Mouse (Mus musculus): Measurements from ENCODE around the gene Tnfsf13.

Tnfsf13 gene

GRCm38 (mm10) chr11:69681314-69682208 is 4.0 kb downstream of the Tnfsf13 start, which contains the start of gene Senp3:
Gene Senp3, minus strand, starts transcription at chr11:69682084.
- DNase-seq (ENCODE audit: low read depth, low spot score) = peak; percentile 99

- DNase-seq (ENCODE audit: low read depth, low spot score) = no peak
Measured at GRCm38 (mm10) chr11:69680136-69680855, 5.3 kb downstream of the Tnfsf13 start.

DNA sequence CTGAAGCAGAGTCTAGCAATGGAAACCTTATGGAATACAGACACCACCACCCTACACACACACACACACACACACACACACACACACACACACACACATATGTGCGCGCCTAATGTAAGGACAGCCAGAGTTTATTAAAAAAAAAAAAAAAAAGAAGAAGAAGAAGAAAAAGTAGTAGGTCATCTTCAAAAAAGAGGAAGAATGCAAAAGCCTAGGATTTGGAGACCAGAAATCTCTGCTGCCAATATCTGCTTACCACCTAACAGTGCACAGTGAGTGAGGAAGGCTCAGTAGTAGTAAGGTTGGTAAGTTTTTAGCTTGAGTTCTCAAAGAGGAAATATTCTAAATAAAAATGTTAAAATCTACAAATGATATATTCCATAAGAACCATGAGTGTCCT is 6.4 kb downstream of the Tnfsf13 start:
- DNase-seq (ENCODE audit: low read depth, low spot score) = no peak

DNA sequence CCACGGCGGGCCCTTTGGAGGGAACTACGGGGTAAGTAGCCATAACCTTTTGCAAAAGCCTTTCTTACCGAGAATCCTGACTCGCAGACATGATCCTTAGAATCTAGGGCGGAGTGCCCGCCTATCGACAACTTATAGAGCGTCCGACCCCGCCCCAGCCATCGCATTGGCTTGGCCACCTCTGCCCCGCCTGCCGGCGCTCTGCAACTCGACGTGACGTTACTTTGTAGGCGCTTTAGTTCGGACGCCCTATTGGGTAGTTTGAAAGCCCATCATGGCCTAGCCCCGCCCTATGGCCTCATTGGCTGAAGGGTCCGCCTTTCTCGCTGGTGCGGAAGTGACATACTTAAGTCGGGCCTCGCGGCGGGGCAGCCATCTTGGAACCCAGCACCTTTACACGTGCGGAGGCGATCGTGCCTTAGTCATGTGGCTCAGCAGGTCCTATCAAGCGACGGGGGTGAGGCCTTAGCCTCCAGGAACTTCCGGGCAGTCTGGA is 13.3 kb downstream of the Tnfsf13 start, which contains the start of gene Eif4a1:
Eif4a1 (minus strand) TSS at position 213 of the 496 bp plus-strand sequence.
- DNase-seq (ENCODE audit: low read depth, low spot score) = peak; percentile 100

DNA sequence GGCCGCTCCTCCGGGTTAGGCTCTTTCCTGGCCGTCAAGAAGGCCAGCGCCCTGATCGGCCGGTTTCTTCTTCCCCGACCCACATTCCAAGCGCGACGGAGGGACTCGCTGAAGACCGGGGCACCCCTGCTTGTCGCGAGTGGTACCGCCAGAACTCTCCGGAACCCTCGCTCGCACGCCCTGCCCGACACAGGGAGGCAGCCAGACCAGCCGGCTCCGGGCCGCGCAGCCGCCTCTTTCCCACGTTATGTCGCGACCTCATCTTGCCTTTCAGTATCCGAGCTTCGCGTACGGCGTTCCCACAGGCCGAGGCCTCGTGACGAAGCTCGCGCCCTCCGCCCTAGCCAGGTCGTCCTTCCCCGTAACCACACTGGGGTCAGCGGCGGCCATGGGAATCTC is 13.9 kb downstream of the Tnfsf13 start:
- DNase-seq (ENCODE audit: low read depth, low spot score) = no peak

- peak; percentile 86 for DNase-seq (ENCODE audit: low read depth, low spot score)
Measured at GRCm38 (mm10) chr11:69670786-69671725, 14.5 kb downstream of the Tnfsf13 start.

GRCm38 (mm10) chr11:69666665-69667005 is 18.9 kb downstream of the Tnfsf13 start:
- DNase-seq (ENCODE audit: low read depth, low spot score) = no peak

DNA sequence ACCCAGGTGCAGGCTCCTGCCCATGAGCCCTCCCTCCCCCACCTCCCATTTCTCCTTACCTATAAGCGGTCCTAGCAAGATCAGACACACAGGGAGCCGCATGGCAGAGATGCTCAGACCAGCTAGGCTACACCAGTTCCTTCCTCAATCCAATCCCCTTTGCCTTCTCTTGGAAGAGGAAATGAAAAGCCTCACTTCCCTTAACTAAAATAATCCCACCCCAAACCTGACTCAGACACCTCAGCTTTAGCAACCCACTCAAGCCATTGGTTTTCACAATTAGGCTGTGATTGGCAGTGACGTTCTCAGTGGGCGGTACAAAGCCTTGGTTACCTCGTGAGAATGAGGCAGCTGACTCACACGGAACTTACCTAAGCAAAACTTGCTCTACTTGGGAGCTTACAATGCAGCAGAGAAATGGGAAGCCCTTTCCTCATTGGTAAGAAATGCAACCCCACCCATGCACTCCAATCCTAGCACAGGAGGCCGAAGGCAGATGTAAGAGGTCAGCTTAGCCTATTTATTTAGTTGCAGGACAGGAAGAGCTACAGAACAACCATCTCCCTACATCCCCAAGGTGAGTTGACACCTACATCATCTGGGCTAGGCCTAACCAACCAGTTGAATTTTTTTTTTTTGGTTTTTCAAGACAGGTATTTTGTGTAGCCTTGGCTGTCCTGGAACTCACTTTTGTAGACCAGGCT is 19.5 kb downstream of the Tnfsf13 start, which contains the start of gene Cd68:
Cd68 (minus strand) TSS at position 193 of the 704 bp plus-strand sequence.
- DNase-seq (ENCODE audit: low read depth, low spot score) = peak; percentile 90

GRCm38 (mm10) chr11:69665457-69665960 is 20.1 kb downstream of the Tnfsf13 start:
- DNase-seq (ENCODE audit: low read depth, low spot score) = no peak

DNA sequence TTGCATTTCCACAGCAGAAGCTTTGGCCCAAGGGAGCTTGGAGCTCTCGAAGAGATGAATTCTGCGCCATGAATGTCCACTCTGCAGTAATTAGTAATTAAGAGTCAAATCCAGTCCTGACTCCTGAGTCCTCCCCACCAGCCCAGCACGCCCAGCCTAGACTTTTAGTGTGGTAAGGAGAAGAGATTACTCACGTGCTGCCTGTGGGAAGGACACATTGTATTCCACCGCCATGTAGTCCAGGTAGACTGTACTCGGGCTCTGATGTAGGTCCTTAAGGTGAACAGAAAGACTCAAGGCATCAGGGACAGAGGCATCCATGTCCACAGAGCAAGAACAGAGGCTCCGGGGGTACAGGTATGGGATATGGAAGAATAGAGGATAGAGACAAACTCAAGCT is 20.7 kb downstream of the Tnfsf13 start:
- no peak for DNase-seq (ENCODE audit: low read depth, low spot score)

- no peak for DNase-seq (ENCODE audit: low read depth, low spot score)
Measured at GRCm38 (mm10) chr11:69663795-69664194, 21.8 kb downstream of the Tnfsf13 start.

DNA sequence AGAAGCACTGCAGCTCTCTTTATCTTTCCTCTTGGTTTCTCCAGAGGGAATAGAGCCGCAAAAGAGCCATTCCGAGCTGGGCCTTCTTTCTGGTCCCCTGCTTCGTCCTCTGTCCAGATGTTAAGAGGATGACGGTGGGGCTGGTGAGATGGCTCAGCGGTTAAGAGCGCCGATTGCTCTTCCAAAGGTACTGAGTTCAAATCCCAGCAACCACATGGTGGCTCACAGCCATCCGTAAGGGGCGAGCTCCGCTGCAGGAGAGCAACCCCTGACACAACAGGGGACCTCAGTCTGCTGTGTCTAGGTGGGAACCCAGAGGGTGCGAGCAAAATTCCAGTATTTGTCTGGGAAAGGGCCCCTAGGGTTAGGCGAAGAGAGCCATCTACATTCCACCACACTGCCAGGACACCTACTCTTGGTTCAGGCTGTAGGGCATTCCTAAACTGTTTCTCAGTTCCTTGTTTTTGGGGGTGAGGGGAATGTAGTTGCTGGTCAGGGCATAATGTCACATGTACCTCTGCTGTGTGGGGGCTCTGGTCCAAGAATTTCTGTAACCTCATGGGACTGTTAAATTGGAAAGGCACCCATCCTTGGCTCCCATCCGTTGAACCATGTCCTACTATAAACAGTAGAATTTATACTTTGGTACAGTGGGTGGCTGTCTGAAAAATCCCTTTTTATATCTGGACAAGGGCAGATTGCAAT is 22.5 kb downstream of the Tnfsf13 start:
- DNase-seq (ENCODE audit: low read depth, low spot score) = no peak

DNA sequence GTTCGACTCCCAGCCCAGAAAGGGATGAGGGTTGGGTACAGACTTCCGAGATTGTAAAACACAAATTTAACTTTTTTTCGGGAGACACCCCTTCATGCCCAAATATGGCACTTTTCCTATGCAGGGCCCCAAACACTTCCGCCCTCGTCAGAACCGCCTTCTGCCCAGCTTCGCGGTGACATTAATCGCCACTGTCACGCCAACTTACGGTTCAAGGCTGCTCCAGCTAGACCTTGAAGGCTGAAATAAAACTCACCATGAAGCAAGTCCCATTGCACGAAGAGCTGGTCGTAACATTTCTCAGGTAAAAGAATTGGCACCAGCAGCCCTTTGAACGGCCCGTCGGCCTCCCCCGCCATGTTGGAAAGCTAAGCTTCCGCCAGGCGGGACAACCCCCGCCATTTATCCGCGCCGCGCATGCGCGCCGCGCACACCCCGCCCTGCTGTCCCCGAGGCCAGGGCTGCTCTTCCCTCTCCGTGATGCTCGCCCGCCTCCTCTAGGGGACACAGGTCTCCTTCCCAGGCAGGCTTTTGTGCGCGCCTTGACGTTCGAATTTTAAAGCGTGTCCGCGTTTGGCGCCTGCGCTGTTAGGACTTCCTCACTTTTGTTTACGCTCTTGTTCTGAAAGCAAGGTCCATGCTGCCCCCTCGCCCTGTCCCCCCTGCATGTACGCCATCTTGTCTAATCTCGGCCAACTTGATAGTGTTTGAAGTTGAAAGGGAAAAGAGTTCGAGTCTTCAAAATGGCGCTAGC is 23.2 kb downstream of the Tnfsf13 start, which contains the start of gene Mpdu1:
Mpdu1 (minus strand) TSS at position 430 of the 754 bp plus-strand sequence.
- peak; percentile 97 for DNase-seq (ENCODE audit: low read depth, low spot score)

DNA sequence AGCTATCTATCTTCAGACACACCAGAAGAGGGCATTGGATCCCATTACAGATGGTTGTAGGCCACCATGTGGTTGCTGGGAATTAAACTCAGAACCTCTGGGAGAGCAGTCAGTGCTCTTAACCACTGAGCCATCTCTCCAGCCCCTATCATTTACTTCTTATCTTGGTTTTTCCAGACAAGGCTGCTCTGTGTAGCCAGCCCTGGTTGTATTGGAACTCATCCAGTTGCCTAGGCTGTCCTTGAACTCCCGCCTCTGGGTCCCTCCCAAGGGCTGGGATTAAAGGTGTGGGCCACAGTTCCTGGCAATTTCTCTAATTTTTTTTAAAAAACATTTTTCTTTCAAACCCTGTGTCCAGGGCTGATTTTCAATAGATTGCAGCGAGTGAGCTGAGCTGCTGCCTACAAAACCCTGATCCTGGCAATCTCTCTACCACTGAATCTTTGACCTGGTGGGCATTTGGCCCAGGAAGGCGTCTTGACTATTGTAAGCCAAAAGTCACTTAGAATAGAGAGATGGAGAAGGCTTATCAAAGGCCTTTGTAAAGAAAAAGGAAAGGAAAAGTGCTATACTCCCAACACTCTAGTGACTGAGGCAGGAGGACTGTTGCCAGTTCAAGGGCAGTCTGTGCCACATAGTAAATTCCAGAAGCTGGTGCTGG is 24.2 kb downstream of the Tnfsf13 start:
- no peak for DNase-seq (ENCODE audit: low read depth, low spot score)

GRCm38 (mm10) chr11:69657462-69657881 is 28.1 kb downstream of the Tnfsf13 start:
- no peak for DNase-seq (ENCODE audit: low read depth, low spot score)

- DNase-seq (ENCODE audit: low read depth, low spot score) = no peak
Measured at GRCm38 (mm10) chr11:69656617-69657461, 28.7 kb downstream of the Tnfsf13 start.

- DNase-seq (ENCODE audit: low read depth, low spot score) = no peak
Measured at GRCm38 (mm10) chr11:69656065-69656455, 29.5 kb downstream of the Tnfsf13 start.

Measured in WW6 (cell line).